Mouse (Mus musculus) liver, embryonic 14.5 days (tissue): ENCODE data around the gene Ngef.
"Not testable (repeated sequence)": the region's sequence is repeated elsewhere in the genome, so short reads cannot be mapped to it uniquely, and the experiment has no call there.

Source experiments
- CTCF ChIP-seq: IDR thresholded peaks from 2 replicates; pipeline ENCODE4 v1.5.1; 2016; ENCODE audit warnings: antibody characterized with exemption, low read depth, control low read depth
- EP300 ChIP-seq: IDR thresholded peaks from 2 replicates; pipeline ENCODE4 v1.6.1; 2016; ENCODE audit warnings: antibody characterized with exemption, low read depth

DNA sequence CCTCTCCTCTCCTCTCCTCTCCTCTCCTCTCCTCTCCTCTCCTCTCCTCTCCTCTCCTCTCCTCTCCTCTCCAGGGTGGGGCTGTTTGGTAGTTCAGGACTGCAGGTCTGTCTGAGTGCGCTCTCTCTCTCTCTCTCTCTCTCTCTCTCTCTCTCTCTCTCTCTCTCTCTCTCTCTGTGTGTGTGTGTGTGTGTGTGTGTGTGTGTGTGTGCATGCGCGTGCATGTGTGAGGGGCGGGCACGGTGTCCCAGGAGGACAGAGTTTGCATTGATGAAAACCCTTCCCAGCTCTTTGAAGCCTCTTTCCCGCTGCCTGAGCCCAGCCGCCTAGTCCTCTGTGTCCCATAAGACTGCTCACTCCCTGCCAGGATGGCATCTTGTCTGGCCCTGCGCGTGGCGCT, 103.7 kb downstream of the Ngef start, which contains the start of gene Snorc:
- TF ChIP-seq CTCF, EP300: not testable (repeated sequence)
